Mouse (Mus musculus): ENCODE measurements around the gene Rnf40. TPM values are rescaled to one million over a fixed set of nuclear protein-coding genes. Genes with fewer than 3 reads are reported as not detected.

Rnf40 gene
- polyA plus RNA-seq, 1 experiment from 2014 or later, result 41.5 TPM

DNA sequence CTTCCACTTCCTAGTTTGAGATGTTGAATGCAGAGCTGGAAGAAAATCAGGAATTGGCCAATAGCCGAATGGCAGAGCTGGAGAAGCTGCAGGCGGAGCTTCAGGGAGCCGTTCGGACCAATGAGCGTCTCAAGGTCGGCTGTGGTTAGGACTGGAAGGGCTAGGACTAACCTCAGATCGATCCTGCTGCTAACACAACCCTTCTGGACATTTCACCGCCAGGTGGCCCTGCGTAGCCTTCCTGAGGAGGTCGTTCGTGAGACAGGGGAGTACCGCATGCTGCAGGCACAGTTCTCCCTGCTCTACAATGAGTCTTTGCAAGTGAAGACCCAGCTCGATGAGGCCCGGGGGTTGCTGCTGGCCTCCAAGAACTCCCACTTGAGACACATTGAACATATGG, 4.0 kb downstream of the Rnf40 start:
- Histone ChIP-seq H3K9ac (ENCODE audit: low read depth, low read length) (no peak overlapping the region), H3K4me3 (ENCODE audit: low read length) (no peak overlapping the region), H3K9me3 (ENCODE audit: control insufficient read depth, low read length) (no peaks in the 10 kb centered on the region), H3K27ac (ENCODE audit: low read depth, low read length) (no peak overlapping the region), H3K4me1 (ENCODE audit: control insufficient read depth, insufficient read depth, low read length) (peaks cover 8% of the 10 kb centered on the region), H3K27me3 (ENCODE audit: control insufficient read depth, insufficient read depth, low read length) (no peaks in the 10 kb centered on the region), H3K36me3 (ENCODE audit: control insufficient read depth, insufficient read depth, low read length) (peaks cover 80% of the 10 kb centered on the region), H3K4me2 (replicated peaks; ENCODE audit: low read depth, low read length) (no peak overlapping the region)
- no peak for ATAC-seq (ENCODE audit: low FRiP score, low TSS enrichment)
- WGBS, result 90% methylated on average over 14 of the region's 14 CpGs

DNA sequence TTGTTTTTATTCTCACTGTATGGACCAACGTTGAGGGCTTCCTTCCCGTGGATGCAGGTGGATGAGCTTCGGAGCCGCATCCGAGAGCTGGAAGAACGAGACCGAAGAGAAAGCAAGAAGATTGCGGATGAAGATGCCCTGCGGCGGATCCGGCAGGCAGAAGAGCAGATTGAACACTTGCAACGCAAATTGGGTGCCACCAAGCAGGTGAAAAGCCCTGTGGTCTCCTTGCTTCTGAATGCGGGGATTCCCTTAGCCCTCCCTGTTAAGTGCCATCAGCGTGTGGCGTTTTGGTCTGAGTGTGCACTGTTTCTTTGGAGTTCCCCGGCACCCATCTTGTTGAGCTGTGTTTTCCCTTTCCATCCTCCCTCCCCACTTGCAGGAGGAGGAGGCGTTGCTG, 8.2 kb downstream of the Rnf40 start:
- no peaks in the 10 kb centered on the region for H3K27me3 ChIP-seq (ENCODE audit: control insufficient read depth, insufficient read depth, low read length)
- ATAC-seq (ENCODE audit: low FRiP score, low TSS enrichment), result no peak
- H3K27ac ChIP-seq (ENCODE audit: low read depth, low read length), result no peak overlapping the region
- no peak overlapping the region for H3K4me2 ChIP-seq (replicated peaks; ENCODE audit: low read depth, low read length)
- H3K4me3 ChIP-seq (ENCODE audit: low read length), result no peak overlapping the region
- peaks cover 100% of the 10 kb centered on the region for H3K36me3 ChIP-seq (ENCODE audit: control insufficient read depth, insufficient read depth, low read length)
- H3K4me1 ChIP-seq (ENCODE audit: control insufficient read depth, insufficient read depth, low read length), result no peaks in the 10 kb centered on the region
- 95% methylated on average over 17 of the region's 17 CpGs for WGBS
- H3K9ac ChIP-seq (ENCODE audit: low read depth, low read length), result no peak overlapping the region
- no peaks in the 10 kb centered on the region for H3K9me3 ChIP-seq (ENCODE audit: control insufficient read depth, low read length)

DNA sequence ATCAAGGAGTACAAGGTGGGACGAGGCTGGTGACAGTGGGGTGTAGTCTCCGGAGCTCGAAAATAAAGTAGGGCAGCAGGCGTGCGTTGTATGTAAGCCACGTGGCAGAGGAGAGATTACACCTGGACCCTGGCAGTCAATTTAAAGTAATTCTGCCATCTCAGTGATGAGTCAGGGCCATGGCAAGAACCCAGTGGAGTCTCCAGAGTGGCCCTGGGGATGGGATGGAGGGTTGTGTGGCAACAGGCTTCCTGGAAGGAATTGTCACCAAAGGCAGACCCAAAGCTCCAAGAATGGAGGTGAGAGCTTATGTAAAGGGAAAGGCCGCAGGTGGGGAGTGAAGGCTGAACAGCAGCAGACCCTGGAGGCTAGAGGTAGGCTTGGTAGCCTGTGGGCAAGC, 12.0 kb downstream of the Rnf40 start:
- no peak for ATAC-seq (ENCODE audit: low FRiP score, low TSS enrichment)
- no peak overlapping the region for H3K27ac ChIP-seq (ENCODE audit: low read depth, low read length)
- no peaks in the 10 kb centered on the region for H3K27me3 ChIP-seq (ENCODE audit: control insufficient read depth, insufficient read depth, low read length)
- H3K9me3 ChIP-seq (ENCODE audit: control insufficient read depth, low read length), result no peaks in the 10 kb centered on the region
- H3K4me3 ChIP-seq (ENCODE audit: low read length), result no peak overlapping the region
- 94% methylated on average over 7 of the region's 7 CpGs for WGBS
- H3K36me3 ChIP-seq (ENCODE audit: control insufficient read depth, insufficient read depth, low read length), result peaks cover 84% of the 10 kb centered on the region
- no peaks in the 10 kb centered on the region for H3K4me1 ChIP-seq (ENCODE audit: control insufficient read depth, insufficient read depth, low read length)
- no peak overlapping the region for H3K4me2 ChIP-seq (replicated peaks; ENCODE audit: low read depth, low read length)
- no peak overlapping the region for H3K9ac ChIP-seq (ENCODE audit: low read depth, low read length)

DNA sequence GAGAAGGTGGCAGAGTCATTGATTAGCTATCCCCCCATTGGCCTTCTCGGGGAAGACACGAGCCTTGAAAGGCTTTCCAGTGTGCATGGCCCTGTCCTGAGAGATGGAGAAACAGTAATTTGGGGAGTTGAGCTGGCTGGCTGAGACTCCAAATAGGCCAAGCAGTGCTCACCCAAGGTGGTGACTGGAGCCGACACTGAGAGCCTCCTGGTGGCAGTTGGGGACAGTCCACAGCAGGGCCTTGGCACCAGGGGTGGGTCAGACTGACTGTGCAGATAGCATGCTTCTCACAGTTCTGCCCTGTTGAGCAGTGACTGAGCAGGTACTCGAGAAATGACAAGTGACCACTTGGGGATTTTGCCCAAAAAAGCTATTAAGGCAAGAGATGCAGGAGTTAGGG, 13.2 kb downstream of the Rnf40 start:
- Histone ChIP-seq H3K4me1 (ENCODE audit: control insufficient read depth, insufficient read depth, low read length) (no peaks in the 10 kb centered on the region), H3K27ac (ENCODE audit: low read depth, low read length) (no peak overlapping the region), H3K4me2 (replicated peaks; ENCODE audit: low read depth, low read length) (no peak overlapping the region), H3K36me3 (ENCODE audit: control insufficient read depth, insufficient read depth, low read length) (peaks cover 76% of the 10 kb centered on the region), H3K9ac (ENCODE audit: low read depth, low read length) (no peak overlapping the region), H3K27me3 (ENCODE audit: control insufficient read depth, insufficient read depth, low read length) (no peaks in the 10 kb centered on the region), H3K9me3 (ENCODE audit: control insufficient read depth, low read length) (no peaks in the 10 kb centered on the region), H3K4me3 (ENCODE audit: low read length) (no peak overlapping the region)
- WGBS, result 86% methylated on average over 4 of the region's 4 CpGs
- ATAC-seq (ENCODE audit: low FRiP score, low TSS enrichment), result no peak

DNA sequence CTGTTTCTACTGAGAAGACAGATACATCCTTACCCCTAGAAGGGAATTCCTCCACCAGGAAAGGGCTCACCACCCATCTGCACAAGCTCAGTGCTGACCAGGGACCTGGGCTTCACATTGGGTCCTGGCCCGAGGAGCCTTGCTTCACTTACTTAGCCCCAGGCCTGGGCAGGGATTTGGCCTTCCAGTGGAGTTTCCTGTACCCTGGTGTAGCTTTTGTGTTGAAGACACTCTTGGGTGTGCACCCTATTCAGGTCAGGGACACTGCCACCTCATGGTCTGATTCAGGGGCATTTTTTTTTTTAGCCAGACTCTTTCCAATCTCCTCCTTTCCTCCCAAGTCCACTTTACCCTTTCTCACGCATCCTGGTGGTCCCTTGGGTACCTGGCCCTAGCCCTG, 14.3 kb downstream of the Rnf40 start:
- no peak overlapping the region for H3K9ac ChIP-seq (ENCODE audit: low read depth, low read length)
- H3K9me3 ChIP-seq (ENCODE audit: control insufficient read depth, low read length), result no peaks in the 10 kb centered on the region
- H3K36me3 ChIP-seq (ENCODE audit: control insufficient read depth, insufficient read depth, low read length), result peaks cover 74% of the 10 kb centered on the region
- WGBS, result 87% methylated on average over 2 of the region's 2 CpGs
- H3K27me3 ChIP-seq (ENCODE audit: control insufficient read depth, insufficient read depth, low read length), result no peaks in the 10 kb centered on the region
- no peak overlapping the region for H3K4me3 ChIP-seq (ENCODE audit: low read length)
- no peak overlapping the region for H3K27ac ChIP-seq (ENCODE audit: low read depth, low read length)
- no peaks in the 10 kb centered on the region for H3K4me1 ChIP-seq (ENCODE audit: control insufficient read depth, insufficient read depth, low read length)
- ATAC-seq (ENCODE audit: low FRiP score, low TSS enrichment), result no peak
- no peak overlapping the region for H3K4me2 ChIP-seq (replicated peaks; ENCODE audit: low read depth, low read length)

DNA sequence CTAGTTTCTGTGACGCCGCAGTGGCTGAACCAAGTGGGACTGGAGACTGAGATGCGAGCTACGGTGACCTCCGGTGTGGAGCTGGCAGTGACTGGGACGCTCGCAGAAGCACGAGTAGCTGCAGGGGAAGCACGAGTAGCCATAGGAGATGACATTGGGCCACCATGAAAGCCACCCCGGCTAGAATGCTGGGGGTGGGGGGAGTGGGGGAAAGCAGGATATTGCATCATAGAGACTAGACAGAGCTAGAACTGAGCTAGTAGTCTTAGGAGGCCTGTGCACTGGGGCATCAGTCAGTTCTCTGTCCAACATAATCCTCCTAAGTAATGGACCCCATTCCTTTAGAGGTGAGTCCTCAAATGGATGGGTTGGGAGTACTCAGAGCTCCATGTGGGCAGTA, 15.7 kb downstream of the Rnf40 start:
- no peak overlapping the region for H3K4me2 ChIP-seq (replicated peaks; ENCODE audit: low read depth, low read length)
- no peaks in the 10 kb centered on the region for H3K9me3 ChIP-seq (ENCODE audit: control insufficient read depth, low read length)
- H3K4me1 ChIP-seq (ENCODE audit: control insufficient read depth, insufficient read depth, low read length), result no peaks in the 10 kb centered on the region
- peaks cover 73% of the 10 kb centered on the region for H3K36me3 ChIP-seq (ENCODE audit: control insufficient read depth, insufficient read depth, low read length)
- H3K4me3 ChIP-seq (ENCODE audit: low read length), result no peak overlapping the region
- no peak overlapping the region for H3K27ac ChIP-seq (ENCODE audit: low read depth, low read length)
- H3K9ac ChIP-seq (ENCODE audit: low read depth, low read length), result no peak overlapping the region
- no peaks in the 10 kb centered on the region for H3K27me3 ChIP-seq (ENCODE audit: control insufficient read depth, insufficient read depth, low read length)
- no peak; the same call in 1 of the 2 replicates for ATAC-seq (ENCODE audit: low FRiP score, low TSS enrichment)
- 92% methylated on average over 10 of the region's 10 CpGs for WGBS

DNA sequence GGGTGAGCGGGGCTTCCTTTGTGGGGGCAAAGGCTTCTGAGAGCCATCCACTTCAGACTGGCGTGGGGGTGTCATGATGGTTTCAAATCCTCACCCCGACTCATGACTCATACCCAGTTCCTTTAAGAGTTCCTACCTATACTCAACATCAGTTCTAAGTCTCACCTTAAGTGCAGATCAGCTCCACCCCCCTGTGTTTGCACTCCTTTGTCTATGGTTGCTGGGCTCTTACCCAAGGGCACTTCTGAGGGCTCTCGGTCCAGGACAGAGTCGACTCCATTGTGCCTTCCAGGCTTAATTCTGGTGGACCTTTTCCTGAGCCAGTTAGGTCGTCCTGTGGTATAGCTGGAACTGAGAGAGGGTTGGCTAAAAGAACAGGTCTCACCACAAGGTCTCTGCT, 18.6 kb downstream of the Rnf40 start:
- no peaks in the 10 kb centered on the region for H3K27me3 ChIP-seq (ENCODE audit: control insufficient read depth, insufficient read depth, low read length)
- H3K36me3 ChIP-seq (ENCODE audit: control insufficient read depth, insufficient read depth, low read length), result peaks cover 73% of the 10 kb centered on the region
- no peak overlapping the region for H3K9ac ChIP-seq (ENCODE audit: low read depth, low read length)
- H3K4me3 ChIP-seq (ENCODE audit: low read length), result no peak overlapping the region
- H3K27ac ChIP-seq (ENCODE audit: low read depth, low read length), result no peak overlapping the region
- no peak for ATAC-seq (ENCODE audit: low FRiP score, low TSS enrichment)
- no peaks in the 10 kb centered on the region for H3K4me1 ChIP-seq (ENCODE audit: control insufficient read depth, insufficient read depth, low read length)
- 88% methylated on average over 6 of the region's 6 CpGs for WGBS
- no peak overlapping the region for H3K4me2 ChIP-seq (replicated peaks; ENCODE audit: low read depth, low read length)
- no peaks in the 10 kb centered on the region for H3K9me3 ChIP-seq (ENCODE audit: control insufficient read depth, low read length)

DNA sequence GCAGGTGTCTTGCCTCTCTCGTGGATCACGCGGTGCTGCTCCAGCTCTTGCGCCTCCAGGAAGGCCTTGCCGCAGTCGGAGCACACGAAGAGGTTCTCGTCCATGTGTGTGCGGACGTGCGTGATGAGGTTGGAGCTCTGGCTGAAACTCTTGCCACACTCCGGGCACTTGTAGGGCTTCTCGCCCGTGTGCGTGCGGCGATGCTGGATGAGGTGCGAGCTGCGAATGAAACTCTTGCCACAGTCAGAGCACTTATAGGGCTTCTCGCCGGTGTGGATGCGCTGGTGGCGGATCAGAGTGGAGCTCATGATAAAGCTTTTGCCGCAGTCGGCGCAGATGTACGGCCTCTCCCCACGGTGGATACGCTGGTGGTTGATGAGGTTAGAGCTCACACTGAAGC, 22.4 kb downstream of the Rnf40 start:
- Histone ChIP-seq H3K27me3 (ENCODE audit: control insufficient read depth, insufficient read depth, low read length) (no peaks in the 10 kb centered on the region), H3K4me1 (ENCODE audit: control insufficient read depth, insufficient read depth, low read length) (peaks cover 14% of the 10 kb centered on the region), H3K4me3 (ENCODE audit: low read length) (no peak overlapping the region), H3K4me2 (replicated peaks; ENCODE audit: low read depth, low read length) (no peak overlapping the region), H3K27ac (ENCODE audit: low read depth, low read length) (no peak overlapping the region), H3K9ac (ENCODE audit: low read depth, low read length) (no peak overlapping the region), H3K9me3 (ENCODE audit: control insufficient read depth, low read length) (no peaks in the 10 kb centered on the region), H3K36me3 (ENCODE audit: control insufficient read depth, insufficient read depth, low read length) (peaks cover 60% of the 10 kb centered on the region)
- no peak for ATAC-seq (ENCODE audit: low FRiP score, low TSS enrichment)
- 96% methylated on average over 29 of the region's 29 CpGs for WGBS

DNA sequence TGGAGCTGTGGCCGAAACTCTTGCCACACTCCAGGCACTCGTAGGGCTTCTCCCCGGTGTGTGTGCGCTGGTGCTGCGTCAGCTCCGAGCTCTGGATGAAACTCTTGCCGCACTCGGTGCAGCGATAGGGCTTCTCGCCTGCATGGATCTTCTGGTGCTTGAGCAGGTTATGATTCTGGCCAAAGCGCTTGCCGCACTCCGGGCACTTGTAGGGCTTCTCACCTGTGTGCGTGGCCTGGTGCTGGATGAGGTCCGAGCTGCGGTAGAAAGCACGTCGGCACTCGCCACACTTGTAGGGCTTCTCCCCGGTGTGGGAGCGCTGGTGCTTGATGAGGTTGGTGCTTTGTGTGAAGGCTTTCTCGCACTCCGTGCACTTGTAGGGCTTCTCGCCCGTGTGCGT, 23.0 kb downstream of the Rnf40 start:
- Histone ChIP-seq H3K27ac (ENCODE audit: low read depth, low read length) (no peak overlapping the region), H3K36me3 (ENCODE audit: control insufficient read depth, insufficient read depth, low read length) (peaks cover 59% of the 10 kb centered on the region), H3K27me3 (ENCODE audit: control insufficient read depth, insufficient read depth, low read length) (no peaks in the 10 kb centered on the region), H3K4me1 (ENCODE audit: control insufficient read depth, insufficient read depth, low read length) (peaks cover 14% of the 10 kb centered on the region), H3K9me3 (ENCODE audit: control insufficient read depth, low read length) (no peaks in the 10 kb centered on the region), H3K4me3 (ENCODE audit: low read length) (no peak overlapping the region), H3K9ac (ENCODE audit: low read depth, low read length) (no peak overlapping the region), H3K4me2 (replicated peaks; ENCODE audit: low read depth, low read length) (no peak overlapping the region)
- no peak for ATAC-seq (ENCODE audit: low FRiP score, low TSS enrichment)
- WGBS, result 96% methylated on average over 26 of the region's 26 CpGs
